Mouse (Mus musculus) liver, embryonic 15.5 days (tissue): ENCODE measurements at regions not wholly inside any gene's neighbourhood (a gene's known extent, or its start where the extent isn't known, plus 50 kb on each side); places are given as distances from the start of the nearest gene placed in this dataset.

Experiments used
- ATAC-seq: fragments of 200-750 bp; cut with Nextera tagmentation; 2 replicates; pipeline ENCODE4 v1.8.0; 2017; ENCODE audit warnings: moderate number of reproducible peaks, mild to moderate bottlenecking, moderate library complexity; ENCODE audit not compliant: insufficient read depth
- H3K27ac ChIP-seq: fragments of 300-500 bp; sonication (generic); replicated peaks from 2 replicates; pipeline ENCODE4 v1.5.1; 2015; ENCODE audit warnings: mild to moderate bottlenecking, inconsistent platforms
- H3K27me3 ChIP-seq: fragments of 300-500 bp; sonication (generic); 2 replicates; pipeline ENCODE4 v1.6.1; 2015; ENCODE audit warnings: mild to moderate bottlenecking, inconsistent platforms
- H3K36me3 ChIP-seq: fragments of 300-500 bp; sonication (generic); replicated peaks from 2 replicates; pipeline ENCODE4 v1.6.1; 2015; ENCODE audit warnings: moderate library complexity, mild to moderate bottlenecking, inconsistent platforms
- H3K4me1 ChIP-seq: fragments of 300-500 bp; sonication (generic); replicated peaks from 2 replicates; pipeline ENCODE4 v1.6.1; 2015; ENCODE audit warnings: inconsistent platforms
- H3K4me2 ChIP-seq: fragments of 300-500 bp; sonication (generic); 2 replicates; pipeline ENCODE4 v1.6.1; 2015; ENCODE audit warnings: moderate library complexity, mild to moderate bottlenecking, inconsistent platforms
- H3K4me3 ChIP-seq: fragments of 300-500 bp; sonication (generic); replicated peaks from 2 replicates; pipeline ENCODE4 v1.5.1; 2015; ENCODE audit warnings: mild to moderate bottlenecking, inconsistent platforms
- H3K9ac ChIP-seq: fragments of 300-500 bp; sonication (generic); 2 replicates; pipeline ENCODE4 v1.6.1; 2015; ENCODE audit warnings: moderate library complexity, mild to moderate bottlenecking, inconsistent platforms
- H3K9me3 ChIP-seq: fragments of 300-500 bp; sonication (generic); replicated peaks from 2 replicates; pipeline ENCODE4 v1.6.1; 2016; ENCODE audit warnings: inconsistent platforms
- WGBS: fragments of 180-500 bp; shearing (Covaris S2); methylation state at CpG from one replicate; pipeline ENCODE4 v1.1.7; 2015; ENCODE audit warnings: mixed read lengths; ENCODE audit not compliant: insufficient replicate concordance; 5-methylcytosine and 5-hydroxymethylcytosine counted together

DNA sequence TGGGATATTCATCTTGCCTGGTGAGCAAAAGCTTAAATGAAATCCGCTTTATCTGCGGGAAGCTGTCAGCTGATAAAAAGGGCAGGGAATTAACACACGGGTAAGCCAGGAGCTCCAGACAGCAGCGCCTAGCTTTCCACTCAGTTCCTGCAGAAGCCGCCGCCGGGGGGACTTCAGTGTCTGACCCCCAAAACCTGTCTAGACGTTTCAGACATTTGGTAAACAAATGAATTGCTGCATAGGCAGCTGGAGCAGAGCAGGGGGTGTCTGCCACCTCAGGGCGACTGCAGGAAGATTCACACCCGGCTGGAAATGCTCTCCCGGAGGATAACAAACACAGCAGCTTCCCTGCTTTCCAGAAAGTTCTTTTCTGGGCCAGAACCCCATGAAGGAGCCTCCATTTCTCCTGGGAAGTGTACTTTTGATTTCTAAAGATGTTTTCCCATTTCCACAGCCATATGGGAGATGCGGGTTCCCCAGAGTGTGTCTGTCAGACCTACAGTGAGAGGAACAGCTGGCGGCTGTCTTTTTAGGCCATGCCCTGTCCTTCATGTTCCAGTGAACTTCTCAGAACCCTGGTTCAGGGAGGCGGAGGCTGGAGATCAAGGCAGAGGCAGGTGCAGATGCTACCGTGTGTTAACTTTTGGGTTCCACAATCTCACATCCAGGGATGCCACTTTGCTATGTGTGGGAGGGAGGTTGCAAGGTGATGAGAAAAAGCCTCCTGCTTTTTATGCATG, 58.7 kb upstream of the Pmepa1 start:
- H3K9ac ChIP-seq: no peak overlapping the region
- 38% methylated on average over 15 of the region's 15 CpGs for WGBS
- H3K4me1 ChIP-seq: no peaks in the 10 kb centered on the region
- H3K9me3 ChIP-seq: no peaks in the 10 kb centered on the region
- no peaks in the 10 kb centered on the region for H3K36me3 ChIP-seq
- no peak overlapping the region for H3K27ac ChIP-seq
- no peak overlapping the region for H3K4me2 ChIP-seq
- H3K4me3 ChIP-seq: no peak overlapping the region
- ATAC-seq: no peak
- peaks cover 4% of the 10 kb centered on the region; the same call in 1 of the 2 replicates for H3K27me3 ChIP-seq

DNA sequence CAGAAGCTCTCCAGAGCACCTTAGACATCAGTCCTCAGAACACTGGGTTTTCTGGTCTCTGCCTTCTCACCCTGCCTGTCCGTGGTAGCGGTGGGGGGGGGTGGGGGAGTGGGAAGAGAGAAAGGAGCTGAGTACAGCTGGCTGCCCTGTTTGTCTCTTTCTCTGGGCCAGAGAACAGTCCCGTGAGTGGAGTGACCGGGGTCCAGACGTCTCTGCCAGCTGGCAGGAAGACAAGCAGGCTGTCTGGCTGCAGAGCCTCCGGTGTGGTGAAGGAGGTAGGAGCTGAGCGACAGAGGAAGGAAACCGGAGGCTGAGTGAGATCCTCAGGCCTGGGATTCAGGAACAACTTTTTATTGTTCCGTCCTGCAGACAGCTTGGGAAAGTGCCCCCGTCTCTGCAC, 59.5 kb upstream of the Pmepa1 start:
- Histone ChIP-seq H3K4me1 (no peaks in the 10 kb centered on the region), H3K4me2 (no peak overlapping the region), H3K4me3 (no peak overlapping the region), H3K27me3 (peaks cover 5% of the 10 kb centered on the region; the same call in 1 of the 2 replicates), H3K9ac (no peak overlapping the region), H3K36me3 (no peaks in the 10 kb centered on the region), H3K9me3 (no peaks in the 10 kb centered on the region), H3K27ac (no peak overlapping the region)
- WGBS: 12% methylated on average over 10 of the region's 10 CpGs
- no peak for ATAC-seq

DNA sequence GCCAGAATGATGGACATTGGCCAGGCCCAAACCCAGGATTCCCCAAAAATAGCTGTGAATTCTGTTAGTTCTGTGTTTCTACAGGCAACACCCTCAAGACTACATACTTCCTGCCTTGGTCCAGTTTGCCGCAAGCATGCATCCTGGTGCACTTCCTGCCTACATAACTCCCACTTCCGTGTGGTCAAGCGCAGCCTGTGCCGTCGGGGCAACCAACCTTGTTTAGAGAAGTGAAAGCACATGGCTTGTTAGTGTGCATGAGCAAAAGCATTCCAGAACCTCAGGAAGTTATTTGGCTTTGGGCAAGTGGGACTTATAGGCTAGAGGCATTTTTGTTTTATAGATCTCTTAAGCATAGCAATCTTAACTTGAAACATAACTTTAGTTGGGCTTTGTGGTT, 61.3 kb upstream of the Pmepa1 start:
- H3K4me3 ChIP-seq: no peak overlapping the region
- no peaks in the 10 kb centered on the region for H3K4me1 ChIP-seq
- H3K27me3 ChIP-seq: peaks cover 5% of the 10 kb centered on the region; the same call in 1 of the 2 replicates
- 31% methylated on average over 5 of the region's 5 CpGs for WGBS
- H3K9me3 ChIP-seq: no peaks in the 10 kb centered on the region
- H3K9ac ChIP-seq: no peak overlapping the region
- no peak overlapping the region for H3K27ac ChIP-seq
- no peak overlapping the region for H3K4me2 ChIP-seq
- no peak for ATAC-seq
- no peaks in the 10 kb centered on the region for H3K36me3 ChIP-seq

DNA sequence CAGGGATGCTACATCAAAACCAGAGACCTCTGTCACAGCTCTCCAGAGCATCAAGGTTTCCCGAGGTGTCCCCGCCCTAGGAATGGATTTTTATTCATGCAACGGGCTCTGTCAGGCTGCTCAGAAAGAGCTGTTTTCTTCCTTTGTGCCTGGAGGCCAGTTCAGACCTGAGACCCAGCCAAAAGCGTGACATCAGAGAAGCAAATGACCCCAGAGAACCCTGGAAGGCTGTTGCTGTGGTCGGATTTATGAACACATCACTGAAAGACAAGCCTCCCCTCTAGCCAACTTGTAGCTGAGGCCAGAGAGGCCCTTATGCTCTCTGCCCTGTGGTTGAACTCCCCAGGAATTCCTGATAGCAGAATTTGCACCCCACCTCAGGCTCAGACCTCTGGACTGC, 62.3 kb upstream of the Pmepa1 start:
- Histone ChIP-seq H3K27ac (no peak overlapping the region), H3K4me3 (no peak overlapping the region), H3K9ac (no peak overlapping the region), H3K4me2 (no peak overlapping the region), H3K36me3 (no peaks in the 10 kb centered on the region), H3K27me3 (peaks cover 5% of the 10 kb centered on the region; the same call in 1 of the 2 replicates), H3K9me3 (no peaks in the 10 kb centered on the region), H3K4me1 (no peaks in the 10 kb centered on the region)
- WGBS: 57% methylated on average over 5 of the region's 5 CpGs
- ATAC-seq: no peak

DNA sequence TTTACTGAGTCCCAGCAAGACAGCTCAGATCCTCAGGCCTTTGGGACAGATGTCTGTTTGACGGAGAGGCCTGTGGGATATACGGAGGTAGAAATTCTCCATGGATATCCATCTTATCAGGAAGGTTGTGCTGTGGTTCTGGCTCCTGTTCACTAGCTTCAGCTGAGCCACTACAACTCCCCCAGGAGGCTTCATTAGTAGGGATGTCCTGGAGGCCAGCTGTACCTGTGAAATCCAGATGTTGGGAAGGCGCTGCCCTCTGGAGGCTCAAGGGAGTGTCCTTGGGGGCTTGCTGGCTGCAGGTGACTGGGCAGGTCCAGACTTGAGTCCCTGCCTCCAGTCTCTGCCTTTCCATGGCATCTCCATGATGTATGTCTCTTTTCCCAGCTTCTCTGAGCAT, 62.9 kb upstream of the Pmepa1 start:
- 61% methylated on average over 3 of the region's 3 CpGs for WGBS
- no peaks in the 10 kb centered on the region for H3K4me1 ChIP-seq
- H3K9me3 ChIP-seq: no peaks in the 10 kb centered on the region
- H3K36me3 ChIP-seq: no peaks in the 10 kb centered on the region
- H3K4me2 ChIP-seq: no peak overlapping the region
- H3K4me3 ChIP-seq: no peak overlapping the region
- H3K27ac ChIP-seq: no peak overlapping the region
- ATAC-seq: no peak
- H3K9ac ChIP-seq: no peak overlapping the region
- H3K27me3 ChIP-seq: peaks cover 5% of the 10 kb centered on the region; the same call in 1 of the 2 replicates

DNA sequence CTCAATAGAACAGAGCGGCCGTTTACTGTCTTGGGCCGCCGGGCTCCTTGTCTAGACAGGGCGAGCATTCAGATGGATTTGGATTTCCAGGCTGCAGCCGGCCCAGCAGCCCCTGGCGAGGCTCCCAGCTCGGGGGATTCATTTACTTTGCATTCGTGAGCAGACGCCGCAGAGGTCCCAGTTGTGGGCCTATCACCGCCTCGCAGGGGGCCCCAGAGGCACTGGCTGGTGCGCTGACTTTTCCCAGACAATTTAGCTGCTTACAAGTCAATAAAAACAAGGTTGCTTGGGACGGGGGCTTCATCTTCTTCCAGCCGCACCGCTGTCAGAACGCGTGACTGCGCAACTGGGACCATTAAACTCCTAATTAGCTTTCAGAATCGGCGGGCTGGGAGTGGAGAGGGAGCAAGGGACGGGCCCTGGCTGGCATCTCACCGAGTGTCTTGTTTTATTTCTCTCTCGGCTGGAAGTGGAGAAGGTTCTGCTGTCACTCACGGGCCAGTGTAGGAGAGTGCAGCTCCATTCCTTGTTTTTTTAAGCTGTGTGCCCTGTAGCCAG, 63.8 kb upstream of the Pmepa1 start:
- H3K9ac ChIP-seq: no peak overlapping the region
- no peak for ATAC-seq
- no peaks in the 10 kb centered on the region for H3K9me3 ChIP-seq
- no peak overlapping the region for H3K27ac ChIP-seq
- H3K36me3 ChIP-seq: no peaks in the 10 kb centered on the region
- H3K4me1 ChIP-seq: no peaks in the 10 kb centered on the region
- H3K4me3 ChIP-seq: no peak overlapping the region
- no peak overlapping the region; the same call in 1 of the 2 replicates for H3K4me2 ChIP-seq
- 26% methylated on average over 26 of the region's 26 CpGs for WGBS
- peaks cover 5% of the 10 kb centered on the region; the same call in 1 of the 2 replicates for H3K27me3 ChIP-seq

DNA sequence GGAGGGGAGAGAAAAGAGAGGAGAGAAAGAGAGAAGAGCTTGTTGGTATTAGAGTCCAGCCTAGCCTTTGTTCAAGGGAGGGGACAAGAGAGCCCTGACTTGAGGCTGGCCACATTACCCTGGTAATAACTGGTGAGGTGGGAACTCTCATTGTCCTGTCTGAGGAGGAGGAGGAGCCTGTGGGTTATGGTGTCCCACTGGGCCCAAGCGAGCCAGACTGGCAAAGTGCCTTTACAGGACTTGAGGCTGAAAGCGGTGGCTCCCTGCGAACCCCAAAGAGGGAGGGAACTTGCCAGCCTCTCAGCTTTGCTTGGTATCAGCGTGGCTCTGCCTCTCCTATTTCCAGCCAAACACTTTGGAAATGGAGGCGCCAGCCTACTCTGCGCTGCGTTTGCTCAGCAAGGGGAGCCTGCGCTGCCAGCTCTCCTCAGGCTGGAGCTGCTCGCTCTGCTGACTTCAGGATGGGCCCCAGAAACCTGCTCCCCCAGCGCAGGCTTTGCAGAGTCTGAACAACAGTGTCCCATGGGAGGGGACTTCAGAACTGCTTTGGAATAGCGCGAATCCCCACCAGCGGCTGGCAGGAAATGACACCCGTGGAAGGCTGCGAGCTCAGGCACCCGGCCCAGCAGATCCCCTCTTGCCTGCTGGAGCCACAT, 66.4 kb upstream of the Pmepa1 start:
- Histone ChIP-seq H3K4me2 (no peak overlapping the region), H3K27me3 (peaks cover 5% of the 10 kb centered on the region; the same call in 1 of the 2 replicates), H3K9ac (no peak overlapping the region), H3K36me3 (no peaks in the 10 kb centered on the region), H3K4me3 (no peak overlapping the region), H3K4me1 (no peaks in the 10 kb centered on the region), H3K9me3 (no peaks in the 10 kb centered on the region), H3K27ac (no peak overlapping the region)
- WGBS: 55% methylated on average over 16 of the region's 16 CpGs
- no peak for ATAC-seq

DNA sequence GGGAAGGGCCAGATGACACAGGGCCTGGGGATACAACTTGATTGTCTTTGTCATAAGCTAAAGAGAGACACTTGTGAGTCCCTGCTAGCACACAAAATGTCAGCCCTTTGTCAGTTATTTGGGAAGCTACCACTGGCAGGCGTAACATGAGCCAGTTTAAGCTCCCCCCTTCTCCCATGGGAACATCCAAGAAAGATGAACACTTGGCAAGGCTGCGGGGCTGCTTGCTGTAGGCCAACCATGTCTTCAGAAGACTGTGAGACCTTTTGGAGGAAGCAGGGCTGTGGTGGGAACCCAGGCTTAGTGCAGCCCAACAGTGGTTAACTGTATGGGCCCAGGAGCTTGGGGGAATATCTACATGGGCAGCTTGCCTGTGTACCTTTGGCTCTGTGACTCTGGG, 67.3 kb upstream of the Pmepa1 start:
- no peak for ATAC-seq
- Histone ChIP-seq H3K27ac (no peak overlapping the region), H3K9ac (no peak overlapping the region), H3K27me3 (peaks cover 5% of the 10 kb centered on the region; the same call in 1 of the 2 replicates), H3K4me3 (no peak overlapping the region), H3K4me1 (no peaks in the 10 kb centered on the region), H3K4me2 (no peak overlapping the region), H3K9me3 (no peaks in the 10 kb centered on the region), H3K36me3 (no peaks in the 10 kb centered on the region)
- 63% methylated on average over 2 of the region's 2 CpGs for WGBS

DNA sequence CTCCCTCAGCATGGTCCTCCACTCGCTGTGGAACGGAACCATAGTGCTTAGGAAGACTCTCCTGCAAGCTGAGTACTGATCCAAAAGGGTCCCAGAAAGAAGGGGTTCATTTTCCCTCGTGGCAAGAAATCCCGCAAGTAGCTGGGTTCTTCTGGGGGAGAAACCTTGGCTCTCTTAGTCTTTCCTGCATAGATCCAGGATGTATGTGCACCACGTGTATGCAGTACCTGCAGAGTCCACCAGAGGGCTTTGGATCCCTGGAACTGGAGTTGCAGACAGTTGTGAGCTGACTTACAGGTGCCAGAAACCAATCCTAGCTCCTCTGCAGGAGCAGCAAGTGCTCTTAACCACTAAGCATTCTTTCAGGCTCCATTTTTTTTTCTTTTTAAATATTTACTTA, 67.9 kb upstream of the Pmepa1 start:
- Histone ChIP-seq H3K27ac (no peak overlapping the region), H3K9me3 (no peaks in the 10 kb centered on the region), H3K4me1 (no peaks in the 10 kb centered on the region), H3K36me3 (no peaks in the 10 kb centered on the region), H3K9ac (no peak overlapping the region), H3K27me3 (peaks cover 5% of the 10 kb centered on the region; the same call in 1 of the 2 replicates), H3K4me3 (no peak overlapping the region), H3K4me2 (no peak overlapping the region)
- WGBS: 68% methylated on average over 5 of the region's 5 CpGs
- no peak for ATAC-seq

DNA sequence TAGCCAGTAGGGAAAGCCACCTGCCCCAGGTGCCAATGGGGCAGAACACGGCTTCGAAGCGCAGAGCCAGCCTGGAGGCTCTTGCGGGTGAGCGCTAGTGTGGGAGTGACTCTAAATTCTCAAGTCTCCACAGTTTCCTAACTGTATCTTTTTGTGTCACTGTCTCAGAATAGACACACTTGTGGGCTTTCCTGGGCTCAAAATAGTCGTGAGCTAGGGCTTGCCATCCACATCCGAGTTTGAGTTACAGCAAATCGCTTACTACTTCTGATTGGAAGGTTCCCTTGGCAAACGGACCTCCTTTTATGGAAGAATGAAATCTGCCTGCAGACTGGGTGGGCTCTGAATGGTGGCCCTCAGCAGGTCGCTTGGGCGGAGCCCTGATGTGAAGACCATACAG, 71.0 kb upstream of the Pmepa1 start:
- Histone ChIP-seq H3K4me2 (no peak overlapping the region), H3K9ac (no peak overlapping the region), H3K27ac (no peak overlapping the region), H3K4me3 (no peak overlapping the region), H3K4me1 (no peaks in the 10 kb centered on the region), H3K36me3 (no peaks in the 10 kb centered on the region), H3K9me3 (no peaks in the 10 kb centered on the region), H3K27me3 (no peaks in the 10 kb centered on the region)
- ATAC-seq: no peak
- 53% methylated on average over 11 of the region's 11 CpGs for WGBS

DNA sequence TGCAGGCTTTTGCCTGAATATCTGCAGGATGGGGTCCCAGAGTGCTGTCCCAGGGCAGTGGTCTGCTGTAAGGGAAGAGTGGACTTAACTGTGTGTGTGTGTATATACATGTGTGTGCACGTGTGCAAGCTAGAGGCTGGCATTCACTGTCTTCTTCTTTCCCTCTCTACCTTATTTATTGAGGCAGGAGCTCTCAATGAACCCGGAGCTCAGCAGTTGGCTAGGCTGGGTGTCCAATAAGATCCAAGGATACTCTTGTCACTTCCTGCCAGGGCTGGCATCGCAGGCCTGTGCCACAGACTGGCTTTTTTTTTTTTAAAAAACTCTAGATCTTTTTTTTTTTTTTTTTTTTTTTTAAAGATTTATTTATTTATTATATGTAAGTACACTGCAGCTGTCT, 72.4 kb upstream of the Pmepa1 start:
- Histone ChIP-seq H3K4me2 (no peak overlapping the region), H3K27ac (no peak overlapping the region), H3K4me3 (no peak overlapping the region), H3K9me3 (no peaks in the 10 kb centered on the region), H3K27me3 (no peaks in the 10 kb centered on the region), H3K36me3 (no peaks in the 10 kb centered on the region), H3K9ac (no peak overlapping the region), H3K4me1 (no peaks in the 10 kb centered on the region)
- no peak for ATAC-seq
- 56% methylated on average over 3 of the region's 3 CpGs for WGBS
